Mouse (Mus musculus): ENCODE results near the gene Acp7.

DNA sequence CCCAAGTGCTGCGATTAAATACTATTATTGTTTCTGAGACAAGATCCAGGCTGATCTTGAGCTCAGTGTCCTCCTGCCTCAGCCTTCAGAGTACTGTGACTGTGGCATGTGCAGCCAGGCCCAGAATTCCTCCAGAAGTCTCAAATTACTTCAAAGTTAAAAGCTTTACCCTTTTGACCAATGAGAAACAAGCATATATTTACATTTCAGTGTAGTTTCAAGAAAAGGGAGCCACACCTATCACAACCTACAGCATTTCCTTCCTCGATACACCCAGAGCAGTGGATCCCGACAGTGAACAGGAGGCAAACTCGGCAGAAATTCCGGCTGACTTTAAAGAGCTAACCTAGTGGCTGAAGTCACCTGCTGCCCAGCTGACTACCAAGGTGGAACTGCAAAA is 6.3 kb downstream of the Acp7 start:
- TF ChIP-seq CTCF (IDR thresholded peaks at IDR 0.05; ENCODE audit: low read depth, low read length) (no peak), GATA1 (IDR thresholded peaks at IDR 0.05; ENCODE audit: borderline replicate concordance, low read length) (no peak)

All from G1E (cell line).